Mouse (Mus musculus): ENCODE data around the gene Chrna7. TPM values are rescaled to one million over a fixed set of nuclear protein-coding genes. Genes with fewer than 3 reads are reported as not detected.

The Chrna7 gene
- polyA plus RNA-seq (2012; rRNA removed), result 0.05 TPM in 2 replicates

- TF ChIP-seq POLR2A (IDR thresholded peaks at IDR 0.05; ENCODE audit: control insufficient read depth, extremely low read depth, insufficient read depth, low read length, poor library complexity) (no peak), CTCF (IDR thresholded peaks at IDR 0.05; ENCODE audit: borderline replicate concordance, control insufficient read depth, extremely low read depth, insufficient read depth, low read length, poor library complexity) (no peak)
- 2% methylated on average over 71 of the region's 73 CpGs for WGBS
Observed at GRCm38 (mm10) chr7:63212084-63212723, at the start of gene Chrna7. Gene Chrna7 (minus strand): TSS chr7:63212569.

GRCm38 (mm10) chr7:63249404-63249803, 37.0 kb upstream of the Chrna7 start:
- Histone ChIP-seq H3K36me3 (ENCODE audit: control insufficient read depth, insufficient read depth, low read length) (no peaks in the 10 kb centered on the region), H3K27me3 (ENCODE audit: control insufficient read depth, insufficient read depth, low read length) (no peaks in the 10 kb centered on the region), H3K27ac (ENCODE audit: control insufficient read depth, insufficient read depth, low read length) (no peak overlapping the region), H3K4me3 (ENCODE audit: control insufficient read depth, insufficient read depth, low read length) (no peak overlapping the region), H3K4me1 (replicated peaks; ENCODE audit: control insufficient read depth, insufficient read depth, low read length) (no peaks in the 10 kb centered on the region)
- WGBS, result 84% methylated on average over 2 of the region's 2 CpGs
- TF ChIP-seq CTCF (IDR thresholded peaks at IDR 0.05; ENCODE audit: borderline replicate concordance, control insufficient read depth, extremely low read depth, insufficient read depth, low read length, poor library complexity) (no peak), POLR2A (IDR thresholded peaks at IDR 0.05; ENCODE audit: control insufficient read depth, extremely low read depth, insufficient read depth, low read length, poor library complexity) (no peak)
- no peak for DNase-seq

More at GRCm38 (mm10) chr7:63212084-63212723, at the start of gene Chrna7:
- DNase-seq, result peak; percentile 19
- Histone ChIP-seq H3K27me3 (ENCODE audit: control insufficient read depth, insufficient read depth, low read length) (no peaks in the 10 kb centered on the region), H3K27ac (ENCODE audit: control insufficient read depth, insufficient read depth, low read length) (no peak within 1 kb of the TSS), H3K4me1 (replicated peaks; ENCODE audit: control insufficient read depth, insufficient read depth, low read length) (no peaks in the 10 kb centered on the region), H3K4me3 (ENCODE audit: control insufficient read depth, insufficient read depth, low read length) (no peak within 1 kb of the TSS), H3K36me3 (ENCODE audit: control insufficient read depth, insufficient read depth, low read length) (no peaks in the 10 kb centered on the region)

- H3K36me3 ChIP-seq (ENCODE audit: control insufficient read depth, insufficient read depth, low read length), result no peaks in the 10 kb centered on the region
- WGBS, result 72% methylated on average over 3 of the region's 3 CpGs
- TF ChIP-seq POLR2A (IDR thresholded peaks at IDR 0.05; ENCODE audit: control insufficient read depth, extremely low read depth, insufficient read depth, low read length, poor library complexity) (no peak), CTCF (IDR thresholded peaks at IDR 0.05; ENCODE audit: borderline replicate concordance, control insufficient read depth, extremely low read depth, insufficient read depth, low read length, poor library complexity) (no peak)
- no peak for DNase-seq
- no peak overlapping the region for H3K27ac ChIP-seq (ENCODE audit: control insufficient read depth, insufficient read depth, low read length)
- H3K27me3 ChIP-seq (ENCODE audit: control insufficient read depth, insufficient read depth, low read length), result no peaks in the 10 kb centered on the region
- no peak overlapping the region for H3K4me3 ChIP-seq (ENCODE audit: control insufficient read depth, insufficient read depth, low read length)
- H3K4me1 ChIP-seq (replicated peaks; ENCODE audit: control insufficient read depth, insufficient read depth, low read length), result no peaks in the 10 kb centered on the region
Observed at GRCm38 (mm10) chr7:63237852-63238516, 25.6 kb upstream of the Chrna7 start.

- 60% methylated on average over 7 of the region's 7 CpGs for WGBS
- Histone ChIP-seq H3K27ac (ENCODE audit: control insufficient read depth, insufficient read depth, low read length) (no peak overlapping the region), H3K4me1 (replicated peaks; ENCODE audit: control insufficient read depth, insufficient read depth, low read length) (no peaks in the 10 kb centered on the region), H3K36me3 (ENCODE audit: control insufficient read depth, insufficient read depth, low read length) (no peaks in the 10 kb centered on the region), H3K4me3 (ENCODE audit: control insufficient read depth, insufficient read depth, low read length) (no peak overlapping the region), H3K27me3 (ENCODE audit: control insufficient read depth, insufficient read depth, low read length) (no peaks in the 10 kb centered on the region)
- TF ChIP-seq CTCF (IDR thresholded peaks at IDR 0.05; ENCODE audit: borderline replicate concordance, control insufficient read depth, extremely low read depth, insufficient read depth, low read length, poor library complexity) (no peak), POLR2A (IDR thresholded peaks at IDR 0.05; ENCODE audit: control insufficient read depth, extremely low read depth, insufficient read depth, low read length, poor library complexity) (no peak)
- DNase-seq, result no peak
Observed at GRCm38 (mm10) chr7:63225066-63225780, 12.9 kb upstream of the Chrna7 start.

GRCm38 (mm10) chr7:63211641-63212083, 707 bp downstream of the Chrna7 start:
- H3K27me3 ChIP-seq (ENCODE audit: control insufficient read depth, insufficient read depth, low read length), result no peaks in the 10 kb centered on the region
- TF ChIP-seq CTCF (IDR thresholded peaks at IDR 0.05; ENCODE audit: borderline replicate concordance, control insufficient read depth, extremely low read depth, insufficient read depth, low read length, poor library complexity) (no peak), POLR2A (IDR thresholded peaks at IDR 0.05; ENCODE audit: control insufficient read depth, extremely low read depth, insufficient read depth, low read length, poor library complexity) (no peak)
- no peaks in the 10 kb centered on the region for H3K4me1 ChIP-seq (replicated peaks; ENCODE audit: control insufficient read depth, insufficient read depth, low read length)
- no peak for DNase-seq
- WGBS, result 7% methylated on average over 13 of the region's 13 CpGs
- no peak overlapping the region for H3K4me3 ChIP-seq (ENCODE audit: control insufficient read depth, insufficient read depth, low read length)
- no peak overlapping the region for H3K27ac ChIP-seq (ENCODE audit: control insufficient read depth, insufficient read depth, low read length)
- no peaks in the 10 kb centered on the region for H3K36me3 ChIP-seq (ENCODE audit: control insufficient read depth, insufficient read depth, low read length)

- 37% methylated on average over 4 of the region's 4 CpGs for WGBS
- Histone ChIP-seq H3K27ac (ENCODE audit: control insufficient read depth, insufficient read depth, low read length) (no peak overlapping the region), H3K4me1 (replicated peaks; ENCODE audit: control insufficient read depth, insufficient read depth, low read length) (no peaks in the 10 kb centered on the region), H3K36me3 (ENCODE audit: control insufficient read depth, insufficient read depth, low read length) (no peaks in the 10 kb centered on the region), H3K4me3 (ENCODE audit: control insufficient read depth, insufficient read depth, low read length) (no peak overlapping the region), H3K27me3 (ENCODE audit: control insufficient read depth, insufficient read depth, low read length) (no peaks in the 10 kb centered on the region)
- DNase-seq, result no peak
- TF ChIP-seq CTCF (IDR thresholded peaks at IDR 0.05; ENCODE audit: borderline replicate concordance, control insufficient read depth, extremely low read depth, insufficient read depth, low read length, poor library complexity) (no peak), POLR2A (IDR thresholded peaks at IDR 0.05; ENCODE audit: control insufficient read depth, extremely low read depth, insufficient read depth, low read length, poor library complexity) (no peak)
Observed at GRCm38 (mm10) chr7:63209501-63209900, 2.9 kb downstream of the Chrna7 start.
